7 mouse cellular contexts compared by ENCODE assay signal in the genomic region with DNA sequence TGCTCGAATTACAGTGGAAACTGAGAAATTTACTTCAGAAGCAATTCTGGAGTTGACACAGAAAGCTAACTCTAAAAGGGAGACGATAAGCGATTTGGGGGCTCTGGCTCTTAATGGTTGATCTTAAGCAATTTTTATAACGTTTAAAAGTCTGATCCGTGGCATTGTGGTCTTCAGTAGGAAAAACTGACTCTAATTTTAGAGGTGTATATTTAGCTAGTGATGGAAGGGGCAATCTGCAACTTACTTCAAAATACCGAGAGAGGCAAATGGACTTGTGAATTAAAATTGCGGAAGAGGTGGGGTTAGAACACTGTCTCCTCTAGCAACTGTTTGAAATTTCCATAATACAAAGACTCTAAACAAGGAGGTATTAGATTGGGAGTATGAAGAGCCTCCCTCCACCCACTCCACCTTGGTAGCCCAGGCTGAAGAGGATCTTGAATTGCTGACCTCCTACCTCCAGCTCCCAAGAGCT. TPM values are rescaled to one million over a fixed set of nuclear protein-coding genes. Genes with fewer than 3 reads are reported as not detected.
DNase-seq lines count a peak whose midpoint lies in the region; ATAC-seq lines count a peak whose summit lies in the region.

No protein-coding gene starts in this region.

- 33% methylated on average over 7 of the region's 7 CpGs for WGBS in lung, embryonic 16.5 days
- WGBS in heart, embryonic 16.5 days = 30% methylated on average over 7 of the region's 7 CpGs
- WGBS in liver, embryonic 15.5 days (ENCODE audit: insufficient replicate concordance) = 28% methylated on average over 7 of the region's 7 CpGs
- WGBS in stomach, embryonic 16.5 days = 34% methylated on average over 7 of the region's 7 CpGs

- H3K27me3 ChIP-seq in lung, embryonic 16.5 days (ENCODE audit: control insufficient read depth, insufficient read depth, low read depth, low read length) = no peaks in the 10 kb centered on the region
- H3K27me3 ChIP-seq in heart, embryonic 16.5 days (ENCODE audit: control insufficient read depth, insufficient read depth, low read length) = no peaks in the 10 kb centered on the region
- no peaks in the 10 kb centered on the region for H3K27me3 ChIP-seq in liver, embryonic 15.5 days
- H3K27me3 ChIP-seq in stomach, embryonic 16.5 days (ENCODE audit: control insufficient read depth, insufficient read depth, low read length) = no peaks in the 10 kb centered on the region

- no peaks in the 10 kb centered on the region for H3K9me3 ChIP-seq in lung, embryonic 16.5 days (ENCODE audit: control insufficient read depth, low read length)
- no peaks in the 10 kb centered on the region for H3K9me3 ChIP-seq in heart, embryonic 16.5 days (replicated peaks; ENCODE audit: control insufficient read depth, low read length)
- no peaks in the 10 kb centered on the region for H3K9me3 ChIP-seq in liver, embryonic 15.5 days (replicated peaks)
- H3K9me3 ChIP-seq in stomach, embryonic 16.5 days (replicated peaks; ENCODE audit: control insufficient read depth, low read length) = no peaks in the 10 kb centered on the region

- H3K9ac ChIP-seq in lung, embryonic 16.5 days (ENCODE audit: low read length) = peak overlapping the region; percentile 62; the same call in 1 of the 2 replicates
- H3K9ac ChIP-seq in heart, embryonic 16.5 days (ENCODE audit: low read length) = peak overlapping the region; percentile 75
- H3K9ac ChIP-seq in liver, embryonic 15.5 days = no peak overlapping the region
- H3K9ac ChIP-seq in stomach, embryonic 16.5 days (ENCODE audit: low read length) = peak overlapping the region; percentile 59; the same call in 1 of the 2 replicates

- H3K4me1 ChIP-seq in lung, embryonic 16.5 days (replicated peaks; ENCODE audit: control insufficient read depth, insufficient read depth, low read length) = peaks cover 30% of the 10 kb centered on the region
- H3K4me1 ChIP-seq in heart, embryonic 16.5 days (ENCODE audit: control insufficient read depth, insufficient read depth, low read length) = peaks cover 17% of the 10 kb centered on the region
- H3K4me1 ChIP-seq in liver, embryonic 15.5 days (replicated peaks) = 0 out of 2 replicates have a peak, but pooled peaks cover 4% of the 10 kb centered on the region
- H3K4me1 ChIP-seq in stomach, embryonic 16.5 days (ENCODE audit: control insufficient read depth, insufficient read depth, low read length) = peaks cover 10% of the 10 kb centered on the region; the same call in 1 of the 2 replicates

- no peak for ATAC-seq in lung, embryonic 16.5 days (ENCODE audit: low read depth)
- no peak for ATAC-seq in heart, embryonic 16.5 days (replicated peaks; ENCODE audit: extremely low read depth, insufficient read depth, low FRiP score)
- ATAC-seq in liver, embryonic 15.5 days (ENCODE audit: insufficient read depth) = no peak
- no peak for ATAC-seq in stomach, embryonic 16.5 days (ENCODE audit: insufficient read depth, low FRiP score)

- H3K4me2 ChIP-seq in lung, embryonic 16.5 days (ENCODE audit: low read depth, low read length) = peak overlapping the region; percentile 66
- H3K4me2 ChIP-seq in heart, embryonic 16.5 days (ENCODE audit: low read depth, low read length) = peak overlapping the region; percentile 60
- H3K4me2 ChIP-seq in liver, embryonic 15.5 days = peak overlapping the region; percentile 64
- peak overlapping the region; percentile 51 for H3K4me2 ChIP-seq in stomach, embryonic 16.5 days (ENCODE audit: low read depth, low read length)

- H3K4me3 ChIP-seq in lung, embryonic 16.5 days (ENCODE audit: low read length) = peak overlapping the region; percentile 52
- peak overlapping the region; percentile 50 for H3K4me3 ChIP-seq in heart, embryonic 16.5 days (ENCODE audit: low read length)
- H3K4me3 ChIP-seq in liver, embryonic 15.5 days (replicated peaks) = peak overlapping the region; percentile 45
- peak overlapping the region; percentile 43 for H3K4me3 ChIP-seq in stomach, embryonic 16.5 days (replicated peaks; ENCODE audit: low read length)

- no peaks in the 10 kb centered on the region for H3K36me3 ChIP-seq in lung, embryonic 16.5 days (ENCODE audit: control insufficient read depth, insufficient read depth, low read length)
- H3K36me3 ChIP-seq in heart, embryonic 16.5 days (ENCODE audit: control insufficient read depth, insufficient read depth) = no peaks in the 10 kb centered on the region
- no peaks in the 10 kb centered on the region for H3K36me3 ChIP-seq in liver, embryonic 15.5 days (replicated peaks)
- H3K36me3 ChIP-seq in stomach, embryonic 16.5 days (ENCODE audit: control insufficient read depth, insufficient read depth, low read length) = no peaks in the 10 kb centered on the region

- peak overlapping the region; percentile 56 for H3K27ac ChIP-seq in lung, embryonic 16.5 days (ENCODE audit: low read length)
- peak overlapping the region; percentile 67 for H3K27ac ChIP-seq in heart, embryonic 16.5 days (ENCODE audit: low read length)
- no peak overlapping the region for H3K27ac ChIP-seq in liver, embryonic 15.5 days (replicated peaks)
- H3K27ac ChIP-seq in stomach, embryonic 16.5 days (ENCODE audit: low read length) = no peak overlapping the region

- no peak for DNase-seq in lung, postnatal 10 days
- no peak for DNase-seq in adrenal gland, adult 18-20 months (ENCODE audit: low spot score in 2 of 2)
- DNase-seq in adipocyte (ENCODE audit: low spot score) = no peak

RNA-seq across cellular contexts. Expression of gene Cabcoco1, which starts 0.3 kb away (rescaled TPM):
- polyA plus RNA-seq in lung, embryonic 16.5 days (2015; fragmentation: Nextera tagmentation; extraction: Ambion mirVana) = 11.0 and 11.4 TPM in 2 replicates
- polyA plus RNA-seq in heart, embryonic 16.5 days (2015; fragmentation: Nextera tagmentation; extraction: Ambion mirVana) = 40.7 and 42.8 TPM in 2 replicates
- polyA plus RNA-seq in liver, embryonic 15.5 days (2015; fragmentation: Nextera tagmentation; extraction: Ambion mirVana) = 0.96 and 1.7 TPM in 2 replicates
- 3.0 and 3.4 TPM in 2 replicates for polyA plus RNA-seq in stomach, embryonic 16.5 days (2015; fragmentation: Nextera tagmentation; extraction: Ambion mirVana)
- 1 to 10 TPM; 5.4 to 5.5 TPM for total RNA-seq in adrenal gland, adult 18-20 months (2021)

Comparison
In these comparisons a context has a peak if more than half of its experiments do, and no peak if none do; other contexts are left out.
1. H3K27ac ChIP-seq: peak in lung, embryonic 16.5 days (single experiment) and heart, embryonic 16.5 days (single experiment); none in liver, embryonic 15.5 days (single experiment) and stomach, embryonic 16.5 days (single experiment).
2. Peak in every context shown above with its lines, with median percentiles within 50 percentile points of each other: H3K4me2 ChIP-seq and H3K4me3 ChIP-seq.